Mouse (Mus musculus) cerebellum, postnatal 25 days (tissue): Measurements from ENCODE around the gene Zfp961.
"Not testable (repeated sequence)": the region's sequence is repeated elsewhere in the genome, so short reads cannot be mapped to it uniquely, and the experiment has no call there.

Experiments
- DNase-seq, 2 experiments: peaks; one replicate each; pipeline ENCODE4 v3.0.0; 2021; ENCODE audit warnings: mixed read lengths in 2 of 2

The Zfp961 gene

GRCm38 (mm10) chr8:71964051-71964450 is 13.2 kb downstream of the Zfp961 start:
- DNase-seq = no peak

DNA sequence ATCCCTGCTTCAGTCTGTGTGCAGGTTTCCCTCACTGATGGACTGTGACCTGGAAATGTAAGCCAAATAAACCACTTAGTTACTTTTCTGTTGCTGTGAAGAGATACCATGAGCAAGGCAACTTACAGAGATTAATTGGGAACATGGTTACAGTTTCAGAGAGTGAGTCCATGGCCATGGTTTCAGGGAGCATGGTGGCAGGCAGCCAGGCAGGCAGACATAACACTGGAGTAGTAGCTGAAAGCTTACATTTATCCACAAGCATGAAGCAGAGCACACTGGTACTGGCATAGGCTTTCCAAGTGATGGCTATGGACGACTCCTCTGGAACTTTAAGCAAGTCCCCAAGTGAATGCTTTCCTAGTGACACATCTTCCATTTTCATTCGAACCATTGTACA is 14.3 kb downstream of the Zfp961 start:
- no peak for DNase-seq

- no peak for DNase-seq
These were observed 15.6 kb downstream of the Zfp961 start for GRCm38 (mm10) chr8:71966411-71966810.

DNA sequence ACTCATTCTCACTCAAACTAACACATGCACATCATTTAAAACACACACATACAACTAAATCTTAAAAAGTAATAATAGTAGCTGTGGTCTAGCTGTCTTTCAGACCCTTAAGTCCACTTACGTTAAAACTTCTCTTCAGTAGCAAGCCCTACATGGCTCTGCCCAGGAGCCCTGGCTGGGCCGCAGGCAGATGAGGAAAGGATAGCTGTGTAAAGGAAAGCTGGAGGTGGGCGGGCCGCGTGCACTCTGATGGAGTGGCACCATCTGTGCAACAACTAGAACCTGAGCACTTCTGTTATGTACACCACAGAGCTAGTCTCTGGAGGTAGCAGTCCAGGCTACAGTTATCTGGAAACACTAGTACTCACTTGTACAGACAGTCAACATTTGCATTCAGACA is 16.4 kb downstream of the Zfp961 start:
- DNase-seq = no peak

DNA sequence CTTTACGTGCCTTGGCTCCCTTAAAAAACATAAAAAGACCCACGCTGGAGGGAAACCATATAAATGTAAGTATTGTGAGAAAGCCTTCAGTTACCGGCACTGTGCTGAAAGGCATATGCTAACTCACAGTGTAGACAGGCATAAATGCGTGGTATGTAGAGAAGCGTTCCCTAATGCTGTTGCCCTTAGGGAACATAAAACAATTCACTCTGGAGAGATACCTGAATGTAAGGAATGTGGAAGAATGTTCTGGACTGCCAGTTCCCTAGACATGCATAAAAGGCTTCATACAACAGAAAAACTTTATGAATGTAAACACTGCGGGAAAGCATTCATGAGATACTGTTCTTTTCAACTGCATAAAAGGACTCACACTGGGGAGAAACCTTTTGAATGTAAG is 17.3 kb downstream of the Zfp961 start:
- DNase-seq = no peak

DNA sequence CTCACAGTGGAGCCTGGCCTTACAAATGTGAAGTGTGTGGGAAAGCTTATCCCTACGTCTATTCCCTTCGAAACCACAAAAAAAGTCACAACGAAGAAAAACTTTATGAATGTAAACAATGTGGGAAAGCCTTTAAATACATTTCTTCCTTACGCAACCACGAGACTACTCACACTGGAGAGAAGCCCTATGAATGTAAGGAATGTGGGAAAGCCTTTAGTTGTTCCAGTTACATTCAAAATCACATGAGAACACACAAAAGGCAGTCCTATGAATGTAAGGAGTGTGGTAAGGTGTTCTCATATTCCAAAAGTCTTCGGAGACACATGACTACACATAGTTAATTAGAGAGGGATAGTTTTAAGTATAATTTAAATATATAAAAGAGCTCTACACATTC is 17.8 kb downstream of the Zfp961 start:
- no peak for DNase-seq

- peak in 1 of 2 experiments; percentile 46 for DNase-seq
These were observed 21.1 kb downstream of the Zfp961 start for GRCm38 (mm10) chr8:71971945-71972344.

- no peak for DNase-seq
These were observed 23.4 kb downstream of the Zfp961 start for GRCm38 (mm10) chr8:71974211-71974610.

- DNase-seq = no peak
These were observed 30.2 kb downstream of the Zfp961 start for GRCm38 (mm10) chr8:71981032-71981431.

- DNase-seq = no peak
These were observed 30.6 kb downstream of the Zfp961 start for GRCm38 (mm10) chr8:71981456-71981855.

DNA sequence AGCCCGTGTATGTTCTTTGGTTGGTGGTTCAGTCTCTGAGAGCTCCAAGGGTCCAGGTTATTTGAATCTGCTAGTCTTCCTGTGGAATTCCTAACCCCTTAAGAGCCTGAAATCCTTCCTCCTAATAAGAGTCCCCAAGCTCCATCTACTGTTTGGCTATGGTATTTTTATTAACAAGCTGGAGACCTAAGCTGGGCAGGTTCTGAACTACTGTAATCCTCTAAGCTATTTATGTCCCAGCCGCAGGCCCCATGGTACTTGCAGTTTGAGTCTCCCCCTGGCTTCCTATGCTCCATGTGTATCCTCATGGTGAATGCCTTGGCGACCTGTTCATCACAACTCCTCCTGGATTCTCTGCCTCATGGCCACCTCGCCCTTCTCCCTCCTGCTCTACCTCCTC is 33.8 kb downstream of the Zfp961 start:
- no peak for DNase-seq

- peak; percentile 77 to 84 for DNase-seq
These were observed 37.5 kb downstream of the Zfp961 start for GRCm38 (mm10) chr8:71988110-71988866.

- DNase-seq = no peak
These were observed 38.2 kb downstream of the Zfp961 start for GRCm38 (mm10) chr8:71988867-71989599.

DNA sequence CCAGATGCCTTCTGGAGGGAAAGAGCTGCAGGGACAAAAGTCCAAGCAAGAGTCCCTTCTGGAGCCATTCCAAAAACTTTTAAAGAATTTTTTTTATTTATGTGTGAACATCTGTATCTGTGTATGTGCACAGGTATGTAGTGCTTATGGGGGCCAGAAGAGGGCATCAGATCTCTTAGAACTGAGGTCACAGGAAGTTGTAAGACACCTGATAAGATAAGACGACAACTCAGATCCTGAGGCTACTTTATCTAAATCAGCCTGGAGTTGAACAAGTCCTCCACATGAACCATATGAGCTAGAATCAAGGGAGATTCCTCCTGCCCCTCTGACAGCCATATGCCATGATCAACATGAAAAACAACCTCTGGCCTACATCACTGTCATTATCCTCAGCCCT is 48.6 kb downstream of the Zfp961 start:
- no peak for DNase-seq

DNA sequence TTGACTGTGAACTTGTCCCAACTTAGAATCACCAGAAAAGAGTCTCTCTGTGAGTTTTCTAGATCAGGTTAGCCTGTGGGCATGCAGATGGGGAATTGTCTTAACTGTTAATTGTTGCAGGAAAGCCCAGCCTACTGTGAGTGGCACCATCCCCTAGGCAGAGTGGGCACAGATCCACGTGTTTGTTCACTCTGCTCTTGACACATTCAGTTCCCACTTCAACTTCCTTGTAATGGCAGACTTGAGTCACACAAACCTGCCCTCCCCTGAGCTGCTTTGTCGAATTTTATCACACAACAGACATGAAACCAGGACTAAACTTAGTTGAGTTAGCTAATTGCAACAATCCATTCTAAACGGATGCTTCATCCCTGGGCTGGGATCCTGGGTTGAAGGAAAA is 49.4 kb downstream of the Zfp961 start:
- DNase-seq = no peak

DNA sequence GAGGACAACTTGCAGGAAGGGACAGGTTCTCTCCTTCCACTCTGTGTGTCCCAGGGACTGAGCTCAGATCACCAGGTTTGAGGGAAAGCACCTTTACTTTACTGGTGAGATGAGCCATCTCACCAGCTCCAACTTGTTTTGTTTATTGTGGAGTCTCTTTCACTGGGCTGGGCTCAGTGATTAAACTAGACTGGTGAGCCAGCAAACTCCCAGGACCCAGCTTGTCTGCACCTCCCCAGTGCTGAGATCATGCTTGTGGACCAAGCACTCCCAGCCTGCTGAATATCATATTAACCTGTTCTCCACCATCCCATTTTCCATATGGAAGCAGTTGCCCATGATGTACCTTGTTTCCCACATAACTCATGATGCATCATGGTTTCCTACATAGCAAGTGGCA is 52.1 kb downstream of the Zfp961 start:
- no peak for DNase-seq

DNA sequence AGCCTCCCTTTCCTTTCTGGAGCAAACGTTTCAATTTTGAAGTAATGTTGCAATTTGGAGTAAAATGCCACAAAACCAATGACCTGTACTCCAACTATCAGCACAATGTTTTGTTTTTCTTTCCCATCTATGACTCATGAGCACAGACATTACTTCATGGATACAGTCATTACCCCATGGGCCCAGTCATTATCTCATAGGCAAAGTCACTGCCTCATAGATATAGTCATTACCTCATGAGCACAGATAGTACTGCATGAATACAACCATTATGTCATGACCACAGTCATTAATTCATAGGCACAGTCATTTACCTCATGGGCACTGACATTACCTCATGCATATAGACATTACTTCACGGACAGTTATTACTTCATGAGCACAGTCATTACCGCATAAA is 55.1 kb downstream of the Zfp961 start:
- DNase-seq = no peak

DNA sequence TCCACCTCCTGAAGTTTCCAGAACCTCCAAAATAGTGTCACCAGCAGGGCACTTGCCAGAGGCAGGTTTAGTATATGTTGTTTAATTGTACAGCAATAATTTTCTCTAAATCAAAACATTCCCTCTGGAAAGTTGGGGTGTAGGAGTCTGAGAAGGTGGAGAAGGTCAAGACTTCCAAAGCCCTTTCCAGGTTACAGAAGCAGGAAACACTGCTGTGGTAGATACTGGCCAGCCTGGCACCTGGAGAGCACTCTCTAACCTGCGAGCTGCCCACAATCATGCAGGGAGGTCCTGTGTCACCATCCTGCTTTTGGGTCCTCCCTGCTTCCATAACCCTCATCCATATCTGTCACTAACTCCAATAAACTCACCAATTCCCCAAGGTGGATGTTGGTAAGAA is 55.9 kb downstream of the Zfp961 start:
- no peak for DNase-seq

DNA sequence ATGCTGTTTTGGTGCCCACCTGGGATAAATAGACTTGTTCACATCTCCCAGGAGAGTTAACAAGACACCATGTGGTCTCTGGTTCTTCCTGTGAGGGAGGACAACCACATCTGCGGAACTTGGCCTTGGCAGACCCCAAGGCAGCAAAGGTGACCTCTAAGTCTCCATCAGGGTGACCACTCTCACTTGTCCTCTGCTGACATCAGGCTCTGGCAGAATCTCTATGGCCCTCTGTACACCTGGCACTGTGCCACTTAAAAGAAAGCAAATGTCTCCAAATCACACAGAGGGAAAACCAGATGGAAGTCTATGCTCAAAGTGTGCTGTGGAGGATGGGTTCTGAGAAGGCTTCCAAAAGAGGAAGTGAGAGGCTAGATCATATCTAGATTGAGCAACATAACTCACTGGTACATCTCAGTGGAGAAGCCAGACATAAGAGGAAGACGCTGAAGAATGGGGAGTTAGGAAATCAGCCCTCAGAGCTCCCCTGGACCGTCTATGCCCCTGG is 57.4 kb downstream of the Zfp961 start:
- no peak for DNase-seq

DNA sequence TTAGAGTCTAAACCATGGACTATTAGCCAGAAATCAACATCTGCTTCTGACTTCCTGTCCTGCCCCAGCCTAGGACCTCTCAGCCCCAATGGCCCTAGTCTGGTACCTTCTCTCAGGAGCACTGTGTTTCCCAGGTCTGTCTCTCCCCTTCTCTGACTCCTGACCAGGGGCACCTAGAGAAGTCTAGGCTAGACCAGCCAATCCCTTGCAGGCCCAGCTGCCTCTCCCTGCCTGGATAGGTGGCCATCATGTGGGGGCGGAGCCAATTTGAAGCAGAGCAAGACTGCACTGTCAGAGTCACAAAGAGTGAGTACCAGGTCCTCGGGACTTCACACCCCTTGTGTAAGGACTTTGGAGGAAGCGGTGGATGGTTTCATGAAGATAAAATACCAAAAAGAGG is 58.6 kb downstream of the Zfp961 start, which contains the start of gene Cyp4f18:
TSS of gene Cyp4f18 (minus strand) at position 154 of the 400 bp plus-strand sequence.
- no peak for DNase-seq

- DNase-seq = not testable (repeated sequence)
These were observed 62.8 kb downstream of the Zfp961 start for GRCm38 (mm10) chr8:72013506-72014228.

DNA sequence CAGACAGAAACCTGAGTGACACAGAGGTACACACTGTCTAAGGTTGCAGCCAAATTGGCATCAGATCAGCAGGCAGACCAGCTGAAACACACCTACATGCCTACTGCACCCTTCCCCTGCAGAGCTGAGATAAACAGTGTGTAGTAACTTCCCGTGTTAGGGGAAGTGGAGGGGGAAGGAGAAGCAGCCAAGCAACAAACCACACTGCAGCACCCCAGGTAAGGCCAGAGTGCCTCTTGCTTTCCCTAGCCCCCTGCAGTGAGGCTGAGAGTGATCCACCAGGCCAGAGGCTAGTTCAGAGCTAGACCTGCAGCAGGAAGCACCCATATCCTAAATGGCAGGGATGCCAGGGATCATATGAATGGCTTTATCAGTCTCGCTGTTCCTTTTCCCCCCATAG is 66.5 kb downstream of the Zfp961 start:
- DNase-seq = not testable (repeated sequence)

DNA sequence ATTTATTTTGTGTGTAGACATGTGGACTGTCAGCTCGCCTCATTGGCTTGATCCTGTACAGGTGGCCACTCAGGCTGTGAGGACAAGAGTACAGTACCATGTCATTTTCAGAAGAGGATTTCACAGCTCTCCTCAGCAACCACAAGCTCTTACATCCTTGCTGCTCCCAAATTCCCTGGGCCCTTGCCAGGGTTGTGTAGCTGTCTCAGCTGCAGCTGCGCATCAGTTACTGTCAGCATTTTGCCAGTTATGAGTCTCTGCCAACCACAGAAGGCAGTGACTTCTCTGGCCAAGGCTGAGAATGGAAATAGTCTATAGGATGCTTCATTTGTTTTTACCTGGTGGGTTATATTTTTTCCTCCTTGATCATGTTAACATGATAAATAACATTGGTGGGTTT is 67.3 kb downstream of the Zfp961 start:
- no peak for DNase-seq
